Mouse (Mus musculus) liver, embryonic 11.5 days (tissue): ENCODE data around the gene Slc16a10. TPM values are rescaled to one million over a fixed set of nuclear protein-coding genes. Genes with fewer than 3 reads are reported as not detected.

Experiments used
- ATAC-seq: fragments of 200-750 bp; cut with Nextera tagmentation; replicated peaks from 2 replicates; pipeline ENCODE4 v1.8.0; 2017; ENCODE audit warnings: moderate number of reproducible peaks, mild to moderate bottlenecking, moderate TSS enrichment, moderate library complexity; ENCODE audit not compliant: low FRiP score
- DNase-seq: peaks from one replicate; pipeline ENCODE4 v3.0.0-alpha.2; 2017; ENCODE audit warnings: low spot score
- H3K27ac ChIP-seq: fragments of 300-500 bp; sonication (generic); 2 replicates; pipeline ENCODE4 v1.5.1; 2014; ENCODE audit warnings: mild to moderate bottlenecking, low read depth, low read length, control low read depth
- H3K27me3 ChIP-seq: fragments of 300-500 bp; sonication (generic); replicated peaks from 2 replicates; pipeline ENCODE4 v1.6.1; 2014; ENCODE audit warnings: low read length, mixed read lengths; ENCODE audit not compliant: control insufficient read depth, insufficient read depth
- H3K36me3 ChIP-seq: fragments of 300-500 bp; sonication (generic); 2 replicates; pipeline ENCODE4 v1.6.1; 2014; ENCODE audit warnings: mild to moderate bottlenecking, low read length, moderate library complexity, mixed read lengths; ENCODE audit not compliant: control insufficient read depth, insufficient read depth
- H3K4me1 ChIP-seq: fragments of 300-500 bp; sonication (generic); replicated peaks from 2 replicates; pipeline ENCODE4 v1.6.1; 2014; ENCODE audit warnings: low read length, mixed read lengths; ENCODE audit not compliant: control insufficient read depth, insufficient read depth
- H3K4me2 ChIP-seq: fragments of 300-500 bp; sonication (generic); 2 replicates; pipeline ENCODE4 v1.6.1; 2014; ENCODE audit warnings: mild to moderate bottlenecking, control low read depth, moderate library complexity
- H3K4me3 ChIP-seq: fragments of 300-500 bp; sonication (generic); 2 replicates; pipeline ENCODE4 v1.5.1; 2014; ENCODE audit warnings: low read depth, low read length, control low read depth
- H3K9ac ChIP-seq: fragments of 300-500 bp; sonication (generic); 2 replicates; pipeline ENCODE4 v1.6.1; 2014; ENCODE audit warnings: low read depth, low read length, control low read depth
- H3K9me3 ChIP-seq: fragments of 300-500 bp; sonication (generic); 2 replicates; pipeline ENCODE4 v1.6.1; 2016; ENCODE audit warnings: low read length, inconsistent platforms, mixed read lengths; ENCODE audit not compliant: control insufficient read depth
- WGBS: fragments of 180-500 bp; shearing (Covaris S2); extraction: QIAGEN DNeasy Blood & Tissue Kit; methylation state at CpG from one replicate; pipeline ENCODE4 v1.1.7; 2014; 5-methylcytosine and 5-hydroxymethylcytosine counted together
- polyA plus RNA-seq: library from polyadenylated mRNA; unstranded; fragments of >200 nt; fragmentation: Nextera tagmentation; extraction: Ambion mirVana; gene quantifications from 2 replicates; pipeline ENCODE4 v1.2.1, GENCODE M21; 2014

Gene Slc16a10
- polyA plus RNA-seq, 1 experiment from 2014 or later: 46.9 TPM

DNA sequence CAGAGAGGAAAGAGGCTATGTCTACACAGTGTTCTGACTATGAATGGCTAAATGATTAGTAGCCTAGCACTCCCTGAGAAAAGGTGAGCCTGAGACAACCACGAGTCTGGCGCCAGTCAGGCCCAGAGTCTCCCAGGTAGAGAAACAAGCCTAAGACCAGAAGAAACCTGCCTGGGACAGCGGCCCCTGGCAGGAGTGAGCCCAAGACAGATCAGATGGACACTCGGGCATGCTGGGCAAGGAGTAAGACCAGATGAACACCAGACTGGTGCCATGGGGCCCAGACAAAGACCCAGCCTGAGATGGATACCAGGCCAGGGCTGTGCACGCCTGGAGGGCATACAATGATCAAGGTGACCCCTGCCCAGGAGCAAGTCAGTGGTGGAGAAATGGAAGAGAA, 32.5 kb downstream of the Slc16a10 start:
- no peak overlapping the region for H3K9ac ChIP-seq
- H3K27me3 ChIP-seq: no peaks in the 10 kb centered on the region
- no peaks in the 10 kb centered on the region for H3K9me3 ChIP-seq
- peaks cover 23% of the 10 kb centered on the region for H3K4me1 ChIP-seq
- DNase-seq (no peak), ATAC-seq (no peak)
- H3K4me2 ChIP-seq: no peak overlapping the region
- H3K4me3 ChIP-seq: no peak overlapping the region
- H3K27ac ChIP-seq: no peak overlapping the region
- 86% methylated on average over 5 of the region's 5 CpGs for WGBS
- no peaks in the 10 kb centered on the region for H3K36me3 ChIP-seq

DNA sequence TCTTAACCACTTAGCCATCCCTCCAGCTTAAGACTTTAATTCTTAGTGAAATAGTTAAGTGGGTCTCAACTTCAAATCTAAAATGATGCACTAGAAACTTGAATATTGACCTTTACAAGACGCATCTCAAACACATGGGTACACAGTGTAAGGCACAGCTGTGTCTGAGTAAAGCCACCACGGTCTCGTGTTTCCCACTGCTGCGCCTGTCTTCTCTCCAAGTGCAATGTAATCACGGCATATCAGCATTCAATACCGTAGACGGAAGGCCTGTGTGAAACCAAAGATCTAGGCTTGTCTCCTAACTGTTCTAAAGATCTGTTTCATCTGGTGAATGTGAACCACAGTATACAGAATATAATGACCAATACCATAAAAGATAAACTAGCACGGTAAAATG, 33.1 kb downstream of the Slc16a10 start:
- no peak overlapping the region for H3K9ac ChIP-seq
- no peaks in the 10 kb centered on the region for H3K36me3 ChIP-seq
- ATAC-seq: no peak
- no peaks in the 10 kb centered on the region for H3K27me3 ChIP-seq
- no peak overlapping the region for H3K4me3 ChIP-seq
- H3K27ac ChIP-seq: no peak overlapping the region
- DNase-seq: no peak
- no peak overlapping the region for H3K4me2 ChIP-seq
- peaks cover 23% of the 10 kb centered on the region for H3K4me1 ChIP-seq
- 78% methylated on average over 8 of the region's 8 CpGs for WGBS
- no peaks in the 10 kb centered on the region for H3K9me3 ChIP-seq

- Histone ChIP-seq H3K36me3 (no peaks in the 10 kb centered on the region), H3K9ac (no peak overlapping the region), H3K27ac (no peak overlapping the region), H3K4me3 (no peak overlapping the region), H3K27me3 (no peaks in the 10 kb centered on the region), H3K4me2 (no peak overlapping the region), H3K9me3 (no peaks in the 10 kb centered on the region), H3K4me1 (peaks cover 25% of the 10 kb centered on the region)
- 92% methylated on average over 1 of the region's 1 CpGs for WGBS
- DNase-seq (no peak), ATAC-seq (no peak)
These were observed 34.1 kb downstream of the Slc16a10 start for GRCm38 (mm10) chr10:40107995-40108394.

DNA sequence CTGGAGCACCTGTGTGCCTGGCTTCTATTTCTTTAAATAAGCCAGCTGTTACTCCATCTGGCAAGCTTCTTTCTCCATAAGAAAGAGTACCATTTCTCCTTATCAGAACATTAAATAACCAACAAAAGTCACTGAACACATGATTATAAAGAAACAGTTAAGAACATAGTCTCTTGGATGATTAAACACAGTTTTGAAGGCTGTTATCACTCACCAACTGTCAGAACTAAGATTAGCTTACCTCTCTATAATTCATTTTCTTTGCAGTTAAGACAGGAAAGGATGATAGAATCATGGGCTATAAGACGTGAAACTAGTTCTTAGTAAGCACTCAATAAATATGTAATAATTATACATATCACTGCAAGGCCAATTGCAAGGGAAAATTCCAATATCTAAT, 36.9 kb downstream of the Slc16a10 start:
- H3K9me3 ChIP-seq: no peaks in the 10 kb centered on the region
- H3K36me3 ChIP-seq: no peaks in the 10 kb centered on the region
- WGBS: 49% methylated on average over 1 of the region's 1 CpGs
- H3K27me3 ChIP-seq: no peaks in the 10 kb centered on the region
- ATAC-seq (no peak), DNase-seq (no peak)
- no peak overlapping the region for H3K4me2 ChIP-seq
- H3K27ac ChIP-seq: no peak overlapping the region
- no peak overlapping the region for H3K4me3 ChIP-seq
- no peak overlapping the region for H3K9ac ChIP-seq
- H3K4me1 ChIP-seq: peaks cover 25% of the 10 kb centered on the region

DNA sequence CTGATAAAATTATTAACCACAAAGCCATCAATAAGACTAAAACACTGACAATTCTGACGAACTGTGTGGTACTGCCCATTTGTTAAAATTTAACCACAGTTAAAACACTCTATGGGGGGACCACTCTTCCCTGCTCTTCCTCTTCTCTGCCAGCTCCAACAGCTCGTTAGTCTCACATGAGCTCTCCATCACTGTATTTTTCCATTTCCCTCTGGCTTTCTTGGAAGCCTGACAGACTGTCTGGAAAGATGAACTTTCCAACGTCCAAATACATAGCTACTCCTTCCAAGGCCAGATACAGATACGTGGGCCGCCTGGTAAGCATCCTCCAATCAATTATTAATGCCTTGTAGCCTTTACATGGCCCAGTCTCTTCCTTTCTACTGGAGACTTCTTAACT, 38.3 kb downstream of the Slc16a10 start:
- peaks cover 22% of the 10 kb centered on the region for H3K4me1 ChIP-seq
- 53% methylated on average over 5 of the region's 5 CpGs for WGBS
- DNase-seq: no peak

GRCm38 (mm10) chr10:40102986-40103385, 39.1 kb downstream of the Slc16a10 start:
- Histone ChIP-seq H3K27me3 (no peaks in the 10 kb centered on the region), H3K9ac (no peak overlapping the region), H3K4me2 (no peak overlapping the region), H3K4me3 (no peak overlapping the region), H3K27ac (no peak overlapping the region), H3K4me1 (peaks cover 22% of the 10 kb centered on the region), H3K9me3 (no peaks in the 10 kb centered on the region), H3K36me3 (no peaks in the 10 kb centered on the region)
- WGBS: 49% methylated on average over 8 of the region's 8 CpGs
- DNase-seq (no peak), ATAC-seq (no peak)

More for the DNA sequence above, 38.3 kb downstream of the Slc16a10 start:
- Histone ChIP-seq H3K9ac (no peak overlapping the region), H3K9me3 (no peaks in the 10 kb centered on the region), H3K27me3 (no peaks in the 10 kb centered on the region), H3K4me3 (no peak overlapping the region), H3K36me3 (no peaks in the 10 kb centered on the region), H3K27ac (no peak overlapping the region), H3K4me2 (no peak overlapping the region)
- no peak for ATAC-seq

GRCm38 (mm10) chr10:40102166-40102565, 39.9 kb downstream of the Slc16a10 start:
- H3K4me3 ChIP-seq: no peak overlapping the region
- no peak overlapping the region for H3K9ac ChIP-seq
- H3K9me3 ChIP-seq: no peaks in the 10 kb centered on the region
- no peaks in the 10 kb centered on the region for H3K27me3 ChIP-seq
- DNase-seq (no peak), ATAC-seq (no peak)
- no peak overlapping the region for H3K4me2 ChIP-seq
- no peak overlapping the region for H3K27ac ChIP-seq
- peaks cover 22% of the 10 kb centered on the region for H3K4me1 ChIP-seq
- 79% methylated on average over 3 of the region's 3 CpGs for WGBS
- H3K36me3 ChIP-seq: no peaks in the 10 kb centered on the region

DNA sequence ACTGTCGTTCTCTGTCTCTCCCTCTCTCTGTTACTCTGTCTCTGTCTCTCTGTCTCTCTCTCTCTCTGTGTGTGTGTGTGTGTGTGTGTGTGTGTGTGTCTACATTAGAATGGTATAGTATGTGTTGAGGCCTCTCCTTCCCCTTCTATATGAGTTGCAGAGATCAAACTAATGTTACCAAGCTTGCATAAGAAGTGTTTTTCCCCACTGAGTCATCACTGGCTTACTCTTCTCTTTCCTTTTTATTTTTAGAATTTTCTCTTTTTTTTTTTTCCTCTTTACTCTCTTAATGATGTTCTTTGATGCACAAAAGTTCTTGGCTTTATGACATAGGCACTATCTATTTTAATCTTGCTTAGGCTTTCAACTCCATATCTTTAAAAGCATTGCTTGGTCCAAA, 43.6 kb downstream of the Slc16a10 start:
- Histone ChIP-seq H3K9ac (no peak overlapping the region), H3K36me3 (no peaks in the 10 kb centered on the region), H3K4me1 (peaks cover 6% of the 10 kb centered on the region; the same call in 1 of the 2 replicates), H3K27me3 (no peaks in the 10 kb centered on the region), H3K4me2 (no peak overlapping the region), H3K27ac (no peak overlapping the region), H3K4me3 (no peak overlapping the region), H3K9me3 (no peaks in the 10 kb centered on the region)
- DNase-seq: no peak
- no peak for ATAC-seq
- 88% methylated on average over 1 of the region's 1 CpGs for WGBS

GRCm38 (mm10) chr10:40097519-40097918, 44.5 kb downstream of the Slc16a10 start:
- H3K27ac ChIP-seq: no peak overlapping the region
- 65% methylated on average over 4 of the region's 4 CpGs for WGBS
- ATAC-seq: no peak

More at GRCm38 (mm10) chr10:40097519-40097918, 44.5 kb downstream of the Slc16a10 start:
- no peaks in the 10 kb centered on the region for H3K36me3 ChIP-seq
- H3K4me1 ChIP-seq: no peaks in the 10 kb centered on the region
- H3K4me3 ChIP-seq: no peak overlapping the region
- no peak overlapping the region for H3K9ac ChIP-seq
- DNase-seq: no peak
- H3K27me3 ChIP-seq: no peaks in the 10 kb centered on the region
- no peak overlapping the region for H3K4me2 ChIP-seq
- no peaks in the 10 kb centered on the region for H3K9me3 ChIP-seq
